Mouse (Mus musculus) testis, adult 2 months (tissue): ENCODE measurements around the gene Sds. TPM values are rescaled to one million over a fixed set of nuclear protein-coding genes. Genes with fewer than 3 reads are reported as not detected.

Experiments used
- H3K27ac ChIP-seq: fragments of 200-500 bp; 2 replicates; pipeline ENCODE4 v1.5.1; 2012; ENCODE audit warnings: low read depth, low read length; ENCODE audit not compliant: control insufficient read depth, insufficient read depth
- H3K27me3 ChIP-seq: fragments of 200-500 bp; 2 replicates; pipeline ENCODE4 v1.6.1; 2012; ENCODE audit warnings: mild to moderate bottlenecking, low read length, moderate library complexity; ENCODE audit not compliant: control insufficient read depth, insufficient read depth
- H3K36me3 ChIP-seq: fragments of 200-500 bp; 2 replicates; pipeline ENCODE4 v1.6.1; 2012; ENCODE audit warnings: mild to moderate bottlenecking, low read length; ENCODE audit not compliant: control insufficient read depth, insufficient read depth
- H3K4me1 ChIP-seq: fragments of 200-500 bp; 2 replicates; pipeline ENCODE4 v1.6.1; 2012; ENCODE audit warnings: low read length; ENCODE audit not compliant: control insufficient read depth, insufficient read depth
- H3K4me3 ChIP-seq: fragments of 200-500 bp; 2 replicates; pipeline ENCODE4 v1.5.1; 2012; ENCODE audit warnings: low read depth, mild to moderate bottlenecking, low read length, moderate library complexity, mixed read lengths; ENCODE audit not compliant: control insufficient read depth
- CTCF ChIP-seq: fragments of 200-500 bp; IDR thresholded peaks from 2 replicates; pipeline ENCODE4 v1.5.1; 2012; ENCODE audit warnings: low read depth, mild to moderate bottlenecking, inconsistent platforms, low read length, moderate library complexity; ENCODE audit not compliant: control insufficient read depth, insufficient read depth, insufficient replicate concordance
- POLR2A ChIP-seq: fragments of 200-500 bp; IDR thresholded peaks from 2 replicates; pipeline ENCODE4 v1.6.1; 2012; ENCODE audit warnings: low read depth, mild to moderate bottlenecking, inconsistent platforms, low read length, moderate library complexity; ENCODE audit not compliant: control insufficient read depth
- polyA plus RNA-seq: library from polyadenylated mRNA; depleted of rRNA; stranded (reverse); fragments of >200 nt; gene quantifications from 2 replicates; pipeline ENCODE4 v1.2.3, GENCODE M21; 2012

Sds gene
- polyA plus RNA-seq, 1 experiment, result 1.1 TPM

- Histone ChIP-seq H3K4me3 (peak overlapping the region; percentile 99), H3K27me3 (no peaks in the 10 kb centered on the region), H3K36me3 (no peaks in the 10 kb centered on the region; the same call in 1 of the 2 replicates), H3K4me1 (peaks cover 23% of the 10 kb centered on the region), H3K27ac (no peak overlapping the region)
- TF ChIP-seq POLR2A (no peak), CTCF (no peak)
Observed at GRCm38 (mm10) chr5:120502147-120502621, 25.9 kb downstream of the Sds start.

DNA sequence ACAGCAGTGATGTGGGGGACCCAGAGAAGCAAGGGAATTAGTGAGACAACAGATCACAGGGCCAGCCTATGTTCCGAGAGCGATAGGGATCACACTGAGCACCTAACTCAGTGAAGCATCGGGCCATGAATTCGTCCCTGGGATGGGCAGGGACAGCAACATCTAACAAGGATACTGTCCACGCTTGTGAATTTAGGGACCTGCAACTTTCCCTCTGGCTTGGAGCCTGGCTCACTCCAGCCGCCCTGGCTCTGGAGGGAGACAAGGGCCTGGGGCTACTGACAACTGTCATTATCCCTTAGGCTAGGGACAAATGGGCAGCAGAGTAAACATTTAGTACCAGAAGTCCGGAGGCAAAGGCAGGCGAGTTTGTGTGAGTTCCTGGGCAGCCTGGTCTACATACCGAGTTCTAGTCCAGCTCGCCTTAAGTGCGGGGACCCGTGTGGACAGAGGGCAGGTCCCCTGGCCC lies 26.4 kb downstream of the Sds start:
- Histone ChIP-seq H3K27ac (peak overlapping the region; percentile 54), H3K4me3 (peak overlapping the region; percentile 99), H3K27me3 (no peaks in the 10 kb centered on the region), H3K36me3 (no peaks in the 10 kb centered on the region; the same call in 1 of the 2 replicates), H3K4me1 (peaks cover 23% of the 10 kb centered on the region)
- no peak for TF ChIP-seq CTCF
- TF ChIP-seq POLR2A, result 0 out of 2 replicates have a peak, but pooled peaks have one; percentile 4

DNA sequence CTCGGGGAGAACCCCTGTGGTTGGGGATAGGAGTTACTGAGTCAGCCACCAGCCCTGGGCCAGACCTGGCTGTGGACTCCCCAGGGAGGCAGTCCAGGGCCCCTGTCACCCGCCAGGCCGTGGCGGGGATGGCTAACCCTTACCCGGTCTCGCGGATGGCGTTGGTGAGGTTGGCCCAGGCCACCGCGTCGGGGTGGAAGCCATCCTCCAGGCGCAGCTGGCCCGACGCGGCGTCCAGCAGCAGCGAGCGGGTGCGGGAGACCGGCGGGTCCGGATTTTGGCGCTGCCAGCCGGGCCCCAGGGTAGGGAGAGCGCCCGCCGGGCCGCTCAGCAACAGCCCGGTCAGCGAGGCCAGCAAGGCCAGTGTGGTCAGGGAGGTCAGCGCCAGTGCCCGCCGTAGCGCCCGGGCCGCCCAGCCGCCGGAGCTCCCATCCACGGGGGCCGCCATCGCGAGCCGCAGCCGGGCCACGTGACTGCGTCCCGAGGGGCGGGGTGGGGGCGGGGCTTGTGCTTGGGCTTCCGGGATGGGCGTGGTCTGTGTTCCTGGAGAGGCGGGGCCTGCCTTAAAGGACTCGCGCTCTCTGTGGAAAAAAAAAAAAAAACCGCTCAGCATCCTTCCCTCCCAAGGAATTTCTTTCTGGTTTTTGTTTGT lies 26.9 kb downstream of the Sds start, which contains the start of gene Plbd2:
Plbd2 (minus strand) TSS at position 482 of the 652 bp plus-strand sequence.
- Histone ChIP-seq H3K36me3 (no peaks in the 10 kb centered on the region; the same call in 1 of the 2 replicates), H3K27ac (peak within 1 kb of the TSS; percentile 54), H3K4me3 (peak within 1 kb of the TSS; percentile 99), H3K27me3 (no peaks in the 10 kb centered on the region), H3K4me1 (peaks cover 23% of the 10 kb centered on the region)
- no peak for TF ChIP-seq CTCF
- peak; percentile 64 for TF ChIP-seq POLR2A

DNA sequence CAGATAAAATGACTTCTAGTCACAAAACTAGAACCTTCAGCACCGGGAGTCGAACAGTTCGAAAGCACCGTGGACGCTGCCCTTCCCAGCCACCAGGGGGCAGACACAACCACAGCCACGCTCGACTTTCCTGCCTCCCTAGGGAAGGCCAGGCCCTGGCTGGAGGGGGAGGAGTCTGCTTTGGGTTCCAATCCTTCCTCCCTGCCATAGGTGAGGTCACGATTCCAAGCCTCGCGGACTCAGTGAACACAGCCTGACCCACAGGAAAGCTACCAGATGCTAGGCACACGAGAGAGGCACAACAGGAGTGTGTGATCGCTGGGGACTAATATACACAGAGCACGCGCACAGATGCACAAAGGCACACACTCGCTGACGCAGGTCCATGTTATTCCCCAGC lies 29.0 kb downstream of the Sds start:
- H3K27ac ChIP-seq, result no peak overlapping the region
- peaks cover 24% of the 10 kb centered on the region for H3K4me1 ChIP-seq
- no peaks in the 10 kb centered on the region for H3K27me3 ChIP-seq
- TF ChIP-seq CTCF, result peak; percentile 91
- TF ChIP-seq POLR2A, result no peak
- H3K36me3 ChIP-seq, result no peaks in the 10 kb centered on the region
- peak overlapping the region; percentile 13; the same call in 1 of the 2 replicates for H3K4me3 ChIP-seq

DNA sequence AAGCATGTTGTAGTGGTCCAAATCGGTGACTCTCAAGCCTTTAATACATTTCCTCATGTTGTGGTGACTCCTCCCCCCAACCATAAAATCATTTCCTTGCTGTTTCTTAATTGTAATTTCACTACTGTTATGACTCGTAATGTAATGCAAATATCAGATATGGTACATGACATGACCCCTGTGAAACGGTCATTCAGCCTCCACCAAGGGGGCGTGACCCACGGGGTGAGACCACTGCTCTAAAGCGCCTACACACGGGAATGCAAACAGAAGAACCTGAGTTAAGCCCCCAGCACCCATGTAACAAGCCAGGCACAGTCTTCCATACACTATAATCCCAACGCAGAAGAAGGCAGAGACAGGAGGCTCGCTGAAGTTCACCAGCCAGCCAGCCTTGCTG lies 29.5 kb downstream of the Sds start:
- Histone ChIP-seq H3K27ac (no peak overlapping the region), H3K27me3 (no peaks in the 10 kb centered on the region), H3K4me3 (no peak overlapping the region), H3K4me1 (peaks cover 27% of the 10 kb centered on the region), H3K36me3 (no peaks in the 10 kb centered on the region)
- no peak for TF ChIP-seq POLR2A
- no peak for TF ChIP-seq CTCF

GRCm38 (mm10) chr5:120506490-120506889 lies 30.2 kb downstream of the Sds start:
- H3K4me1 ChIP-seq, result peaks cover 31% of the 10 kb centered on the region
- H3K36me3 ChIP-seq, result no peaks in the 10 kb centered on the region
- TF ChIP-seq CTCF (no peak), POLR2A (no peak)
- H3K27ac ChIP-seq, result no peak overlapping the region
- no peaks in the 10 kb centered on the region for H3K27me3 ChIP-seq
- H3K4me3 ChIP-seq, result no peak overlapping the region

DNA sequence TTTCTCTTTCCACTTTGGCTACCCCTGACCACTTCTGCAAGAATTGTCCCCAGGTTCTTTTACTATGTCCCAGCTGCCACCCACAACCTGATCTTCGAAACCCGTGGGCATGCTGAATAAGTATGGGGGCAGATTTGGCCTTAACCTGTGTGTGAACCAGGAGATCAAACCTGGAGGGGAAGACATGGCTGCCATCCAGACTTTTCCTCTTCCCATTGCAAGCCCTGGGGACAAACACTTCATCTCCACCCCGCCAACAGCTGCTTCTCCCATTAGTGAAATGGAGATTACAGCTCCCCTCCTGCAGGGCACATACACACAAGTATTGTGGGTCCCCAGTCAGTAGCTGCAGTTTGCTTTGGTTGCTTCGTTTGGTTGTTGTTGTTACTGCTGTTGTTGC lies 31.0 kb downstream of the Sds start:
- no peak for TF ChIP-seq POLR2A
- TF ChIP-seq CTCF, result no peak
- Histone ChIP-seq H3K4me3 (no peak overlapping the region), H3K27ac (no peak overlapping the region), H3K27me3 (no peaks in the 10 kb centered on the region), H3K36me3 (no peaks in the 10 kb centered on the region), H3K4me1 (peaks cover 32% of the 10 kb centered on the region)
